In genomic region chr4:120730574-120730973, GRCm38 (mm10) we compare ENCODE assay signal across 8 mouse cellular contexts. TPM values are rescaled to one million over a fixed set of nuclear protein-coding genes. Genes with fewer than 3 reads are reported as not detected.
A peak's percentile ranks its signal among the peaks of the same experiment; 100 is the strongest.
DNase-seq lines count a peak whose midpoint lies in the region; ATAC-seq and TF ChIP-seq lines count a peak whose summit lies in the region.

No protein-coding gene starts in this region.

- no peak for ATAC-seq in heart, postnatal 0 days (ENCODE audit: insufficient read depth, low read depth)
- peak; percentile 56; the same call in 1 of the 2 replicates for ATAC-seq in liver, embryonic 15.5 days (ENCODE audit: insufficient read depth)
- ATAC-seq in inflammation-experienced regulatory T-cells, adult 6 months: no peak

- H3K27ac ChIP-seq in heart, adult 2 months: peak overlapping the region; percentile 59
- H3K27ac ChIP-seq in CH12.LX (ENCODE audit: insufficient read depth, low read depth): no peak overlapping the region
- H3K27ac ChIP-seq in heart, postnatal 0 days (ENCODE audit: low read depth): no peak overlapping the region
- no peak overlapping the region for H3K27ac ChIP-seq in liver, embryonic 15.5 days (replicated peaks)

- dilution Hi-C loops in CH12.LX (cut with MboI; ENCODE audit: extremely low pct_ligation_motif_present, extremely low pct_unique_long_range_greater_than_20kb, low sequenced_read_pairs): no loop called here

- in situ Hi-C loops in CH12.LX (cut with MboI; ENCODE audit: low pct_ligation_motif_present, low pct_unique_long_range_greater_than_20kb, low sequenced_read_pairs): no loop called here

- peaks cover 8% of the 10 kb centered on the region for H3K4me1 ChIP-seq in heart, adult 2 months (ENCODE audit: control insufficient read depth, insufficient read depth, low read length)
- peaks cover 13 to 37% of the 10 kb centered on the region in 2 experiments for H3K4me1 ChIP-seq in CH12.LX (ENCODE audit: control insufficient read depth in 1 of 2, insufficient read depth in 2 of 2)
- peaks cover 25% of the 10 kb centered on the region for H3K4me1 ChIP-seq in heart, postnatal 0 days (ENCODE audit: control insufficient read depth, insufficient read depth)
- peaks cover 19% of the 10 kb centered on the region for H3K4me1 ChIP-seq in liver, embryonic 15.5 days (replicated peaks)

- TF ChIP-seq CTCF in heart, adult 2 months (IDR thresholded peaks at IDR 0.05): no peak
- TF ChIP-seq CTCF in CH12.LX (conservative IDR thresholded peaks at IDR 0.05 in 1 of 2, IDR thresholded peaks at IDR 0.05 in 1 of 2; ENCODE audit: low read depth in 2 of 2, low read length in 2 of 2): no peak
- no peak for TF ChIP-seq CTCF in heart, postnatal 0 days (IDR thresholded peaks at IDR 0.05; ENCODE audit: low read depth)

- peak overlapping the region; percentile 68 for H3K4me3 ChIP-seq in heart, adult 2 months
- peak overlapping the region; percentile 32 to 49 (median 35) for H3K4me3 ChIP-seq in CH12.LX (replicated peaks in 1 of 3; ENCODE audit: low read depth in 2 of 3, low read length in 2 of 3, poor library complexity in 1 of 3)
- H3K4me3 ChIP-seq in heart, postnatal 0 days (ENCODE audit: low read depth, low read length): peak overlapping the region; percentile 47
- H3K4me3 ChIP-seq in liver, embryonic 15.5 days (replicated peaks): peak overlapping the region; percentile 63

- DNase-seq in heart, adult 2 months: no peak
- no peak for DNase-seq in heart, postnatal 10 days
- DNase-seq in CH12.LX (ENCODE audit: extremely low read depth): no peak
- DNase-seq in heart, postnatal 0 days (ENCODE audit: low spot score): no peak
- no peak for DNase-seq in c-Kit-positive CD71-positive TER-119-positive erythroid progenitor cells, embryonic 14.5 days (ENCODE audit: low spot score)
- no peak for DNase-seq in spleen, postnatal 10 days (ENCODE audit: low spot score in 2 of 2)

- H3K4me2 ChIP-seq in CH12.LX (ENCODE audit: insufficient read depth, low read depth, poor library complexity, severe bottlenecking): peak overlapping the region; percentile 99
- peak overlapping the region; percentile 66 for H3K4me2 ChIP-seq in heart, postnatal 0 days (ENCODE audit: low read depth, low read length)
- H3K4me2 ChIP-seq in liver, embryonic 15.5 days: peak overlapping the region; percentile 93

- H3K9ac ChIP-seq in heart, adult 2 months (ENCODE audit: low read depth, low read length): no peak overlapping the region
- H3K9ac ChIP-seq in CH12.LX (ENCODE audit: insufficient read depth, low read depth): peak overlapping the region; percentile 34; the same call in 1 of the 2 replicates
- H3K9ac ChIP-seq in heart, postnatal 0 days (replicated peaks; ENCODE audit: low read depth, low read length): peak overlapping the region; percentile 30; the same call in 1 of the 2 replicates
- no peak overlapping the region; the same call in 1 of the 2 replicates for H3K9ac ChIP-seq in liver, embryonic 15.5 days

- TF ChIP-seq POLR2A in heart, adult 2 months (IDR thresholded peaks at IDR 0.05; ENCODE audit: insufficient read depth, low read depth, low read length): no peak
- TF ChIP-seq POLR2A in CH12.LX (IDR thresholded peaks at IDR 0.05; ENCODE audit: low read depth, low read length): no peak

- no peaks in the 10 kb centered on the region for H3K79me2 ChIP-seq in heart, adult 2 months (replicated peaks; ENCODE audit: control insufficient read depth, insufficient read depth, low read length)
- H3K79me2 ChIP-seq in CH12.LX (replicated peaks; ENCODE audit: control insufficient read depth, extremely low read depth, insufficient read depth, poor library complexity, severe bottlenecking): no peaks in the 10 kb centered on the region

- TF ChIP-seq RAD21 in CH12.LX (IDR thresholded peaks at IDR 0.05; ENCODE audit: low read depth, low read length): no peak

- peaks cover 9% of the 10 kb centered on the region for H3K9me3 ChIP-seq in CH12.LX (replicated peaks; ENCODE audit: low read length)
- H3K9me3 ChIP-seq in heart, postnatal 0 days (replicated peaks; ENCODE audit: control insufficient read depth, low read length): no peaks in the 10 kb centered on the region
- H3K9me3 ChIP-seq in liver, embryonic 15.5 days (replicated peaks): no peaks in the 10 kb centered on the region

- intact Hi-C loops in heart, adult 2 months (cut with DNase I): no loop called here
- intact Hi-C loops in heart, postnatal 10 days (cut with DNase I): no loop called here

- H3K36me3 ChIP-seq in heart, adult 2 months (ENCODE audit: control insufficient read depth, insufficient read depth, low read length): no peaks in the 10 kb centered on the region
- H3K36me3 ChIP-seq in CH12.LX (replicated peaks in 1 of 2; ENCODE audit: control insufficient read depth in 1 of 2, insufficient read depth in 1 of 2, low read length in 1 of 2): no peaks in the 10 kb centered on the region
- no peaks in the 10 kb centered on the region for H3K36me3 ChIP-seq in heart, postnatal 0 days (replicated peaks; ENCODE audit: control insufficient read depth, insufficient read depth, low read length)
- H3K36me3 ChIP-seq in liver, embryonic 15.5 days (replicated peaks): no peaks in the 10 kb centered on the region

- H3K27me3 ChIP-seq in heart, adult 2 months (ENCODE audit: control insufficient read depth, insufficient read depth, low read length): no peaks in the 10 kb centered on the region
- H3K27me3 ChIP-seq in CH12.LX (replicated peaks): peaks cover 77% of the 10 kb centered on the region
- peaks cover 21% of the 10 kb centered on the region for H3K27me3 ChIP-seq in heart, postnatal 0 days (ENCODE audit: control insufficient read depth, insufficient read depth, low read length)
- H3K27me3 ChIP-seq in liver, embryonic 15.5 days: peaks cover 97% of the 10 kb centered on the region

- no peak for TF ChIP-seq EP300 in heart, adult 2 months (IDR thresholded peaks at IDR 0.05; ENCODE audit: insufficient read depth, low read depth, low read length)
- no peak for TF ChIP-seq EP300 in CH12.LX (IDR thresholded peaks at IDR 0.05; ENCODE audit: low read length)
- TF ChIP-seq EP300 in heart, postnatal 0 days (IDR thresholded peaks at IDR 0.05; ENCODE audit: low read depth): no peak

- 27% methylated on average over 6 of the region's 6 CpGs for WGBS in heart, adult 2 months
- 31% methylated on average over 6 of the region's 6 CpGs for WGBS in heart, postnatal 0 days
- 18% methylated on average over 6 of the region's 6 CpGs for WGBS in liver, embryonic 15.5 days (ENCODE audit: insufficient replicate concordance)

TF ChIP-seq in CH12.LX, 34 proteins besides CTCF, POLR2A, EP300 and RAD21:
- 0 out of 2 replicates have a peak, but pooled peaks have one; percentile 17 for TF ChIP-seq MXI1 (IDR thresholded peaks at IDR 0.05; ENCODE audit: low read depth, low read length)
- no peak for TF ChIP-seq ZC3H11A (IDR thresholded peaks at IDR 0.05; ENCODE audit: low read depth, low read length)

RNA-seq across cellular contexts. Expression of gene Kcnq4, which starts 17.8 kb away (rescaled TPM):
- 1 to 10 TPM; 1.6 to 1.9 TPM for total RNA-seq in heart, adult 2 months (2021)
- polyA plus RNA-seq in heart, adult 2 months (2012; rRNA removed): 6.9 TPM in 2 replicates
- total RNA-seq in heart, postnatal 10 days (2021): 1 to 10 TPM; 3.3 to 3.5 TPM
- total RNA-seq in CH12.LX (2012; rRNA removed) (0.04 and 0.08 TPM in 2 replicates), CH12.LX (2014; rRNA removed) (not detected in 2 replicates)
- polyA plus RNA-seq in CH12.LX (2012; ENCODE audit: insufficient read length, low read depth): 0.10 TPM in 1 of 2 replicates, not detected in the other
- 0.85 and 2.9 TPM in 2 replicates for total RNA-seq in heart, postnatal 0 days (2014; rRNA removed; ENCODE audit: low replicate concordance)
- 0.57 and 0.78 TPM in 2 replicates for polyA plus RNA-seq in heart, postnatal 0 days (2015; fragmentation: Nextera tagmentation; extraction: Ambion mirVana)
- 0.13 TPM in 2 replicates for polyA plus RNA-seq in liver, embryonic 15.5 days (2015; fragmentation: Nextera tagmentation; extraction: Ambion mirVana)
- not detected for polyA plus RNA-seq in inflammation-experienced regulatory T-cells, adult 6 months (2017; shearing (Covaris generic))

Comparison
In these comparisons a context has a peak if more than half of its experiments do, and no peak if none do; other contexts are left out.
1. H3K9ac ChIP-seq: peak in CH12.LX (single experiment) and heart, postnatal 0 days (single experiment); none in heart, adult 2 months (single experiment) and liver, embryonic 15.5 days (single experiment).
2. Peak in every context shown above with its lines, with median percentiles within 50 percentile points of each other: H3K4me3 ChIP-seq and H3K4me2 ChIP-seq.